Mouse (Mus musculus) spleen, adult 2 months (tissue): ENCODE data around the gene Bend6.

Experiments
- CTCF ChIP-seq: fragments of 200-500 bp; IDR thresholded peaks from 2 replicates; pipeline ENCODE4 v1.5.1; 2011; ENCODE audit warnings: mild to moderate bottlenecking, inconsistent platforms; ENCODE audit not compliant: insufficient read depth, insufficient read length, insufficient replicate concordance; ENCODE audit errors: extremely low read depth
- POLR2A ChIP-seq: fragments of 200-500 bp; IDR thresholded peaks from 2 replicates; pipeline ENCODE4 v1.6.1; 2011; ENCODE audit warnings: low read depth, low read length, inconsistent platforms

GRCm38 (mm10) chr1:33906927-33907326 is 689 bp downstream of the Bend6 start:
- TF ChIP-seq POLR2A (no peak), CTCF (no peak)
